Comparison of ENCODE assay signal across 9 mouse cellular contexts in genomic region chr2:93421320-93421719, GRCm38 (mm10). TPM values are rescaled to one million over a fixed set of nuclear protein-coding genes. Genes with fewer than 3 reads are reported as not detected.
DNase-seq lines count a peak whose midpoint lies in the region; ATAC-seq and TF ChIP-seq lines count a peak whose summit lies in the region.
"Had no signal": no experiment of that assay in that cellular context is flagged by ENCODE, and none has a peak within 500 bp of the region (broad histone marks: within the 10 kb centered on the region; RNA-seq: fewer than 3 reads in every experiment).

No protein-coding gene starts in this region.

- DNase-seq in forebrain, embryonic 10.5 days (ENCODE audit: extremely low spot score, low spot score) = peak; percentile 75
- DNase-seq in adrenal gland, postnatal 10 days = peak; percentile 92
- peak; percentile 73 for DNase-seq in embryo, embryonic 9.5 days (ENCODE audit: extremely low spot score)
- DNase-seq in induced T-regulatory cell, adult 2 months (ENCODE audit: low read depth) = peak; percentile 90
- peak; percentile 68 to 84 for DNase-seq in left cerebral cortex, adult 2 months (ENCODE audit: extremely low spot score in 1 of 2, low spot score in 2 of 2)
- DNase-seq in mesoderm, embryonic 11.5 days (ENCODE audit: low read depth, low spot score) = peak; percentile 82
- peak; percentile 64 to 73 for DNase-seq in spleen, postnatal 36 days (ENCODE audit: low spot score in 2 of 2)

- H3K9me3 ChIP-seq in forebrain, embryonic 10.5 days = no peaks in the 10 kb centered on the region
- no peaks in the 10 kb centered on the region for H3K9me3 ChIP-seq in forebrain, embryonic 15.5 days

- H3K27ac ChIP-seq in forebrain, embryonic 10.5 days = 0 out of 2 replicates have a peak overlapping the region, but pooled peaks have one; percentile 15
- H3K27ac ChIP-seq in forebrain, embryonic 15.5 days (replicated peaks) = no peak overlapping the region
- no peak overlapping the region for H3K27ac ChIP-seq in left cerebral cortex, adult 2 months
- H3K27ac ChIP-seq: macrophage had no signal

- intact Hi-C loops in left cerebral cortex, adult 2 months (cut with DNase I) = loop anchor here (1.0 to 5.0 kb wide), 2 partner anchors 50 to 236 kb away; no protein-coding TSS in a partner anchor

- TF ChIP-seq CTCF in left cerebral cortex, adult 2 months (IDR thresholded peaks at IDR 0.05) = peak; percentile 87

- H3K9ac ChIP-seq in forebrain, embryonic 15.5 days (replicated peaks) = no peak overlapping the region

- no peak overlapping the region for H3K4me3 ChIP-seq in forebrain, embryonic 10.5 days
- H3K4me3 ChIP-seq in forebrain, embryonic 15.5 days = no peak overlapping the region
- H3K4me3 ChIP-seq in left cerebral cortex, adult 2 months = no peak overlapping the region

- no peaks in the 10 kb centered on the region for H3K36me3 ChIP-seq in forebrain, embryonic 10.5 days (replicated peaks)
- H3K36me3 ChIP-seq in forebrain, embryonic 15.5 days = no peaks in the 10 kb centered on the region

- H3K4me2 ChIP-seq in forebrain, embryonic 15.5 days (replicated peaks) = no peak overlapping the region

- H3K27me3 ChIP-seq in forebrain, embryonic 10.5 days (ENCODE audit: poor library complexity, severe bottlenecking) = peaks cover 41% of the 10 kb centered on the region
- H3K27me3 ChIP-seq in forebrain, embryonic 15.5 days = no peaks in the 10 kb centered on the region

- WGBS in forebrain, embryonic 10.5 days = 31% methylated on average over 7 of the region's 7 CpGs
- 23% methylated on average over 7 of the region's 7 CpGs for WGBS in forebrain, embryonic 15.5 days

- no peak for ATAC-seq in forebrain, embryonic 15.5 days (replicated peaks)

- H3K4me1 ChIP-seq in forebrain, embryonic 10.5 days = peaks cover 38% of the 10 kb centered on the region
- no peaks in the 10 kb centered on the region for H3K4me1 ChIP-seq in forebrain, embryonic 15.5 days

RNA-seq across cellular contexts. Expression of gene Cd82, which starts 41.6 kb away (rescaled TPM):
- polyA plus RNA-seq in forebrain, embryonic 10.5 days (2016; fragmentation: Nextera tagmentation; extraction: Ambion mirVana) = 5.0 and 5.3 TPM in 2 replicates
- 17.6 and 19.6 TPM in 2 replicates for polyA plus RNA-seq in forebrain, embryonic 15.5 days (2015; fragmentation: Nextera tagmentation; extraction: Ambion mirVana)
- 10 to 100 TPM; 44.1 to 47.5 TPM for total RNA-seq in adrenal gland, postnatal 10 days (2021)
- 10 to 100 TPM; 12.8 to 17.8 TPM for total RNA-seq in left cerebral cortex, adult 2 months (2021)
